Mouse (Mus musculus): ENCODE measurements around the gene Man1c1. TPM values are rescaled to one million over a fixed set of nuclear protein-coding genes. Genes with fewer than 3 reads are reported as not detected.

Man1c1 gene
- total RNA-seq, 2 experiments from 2014 or later: 20.9 to 22.3 TPM

DNA sequence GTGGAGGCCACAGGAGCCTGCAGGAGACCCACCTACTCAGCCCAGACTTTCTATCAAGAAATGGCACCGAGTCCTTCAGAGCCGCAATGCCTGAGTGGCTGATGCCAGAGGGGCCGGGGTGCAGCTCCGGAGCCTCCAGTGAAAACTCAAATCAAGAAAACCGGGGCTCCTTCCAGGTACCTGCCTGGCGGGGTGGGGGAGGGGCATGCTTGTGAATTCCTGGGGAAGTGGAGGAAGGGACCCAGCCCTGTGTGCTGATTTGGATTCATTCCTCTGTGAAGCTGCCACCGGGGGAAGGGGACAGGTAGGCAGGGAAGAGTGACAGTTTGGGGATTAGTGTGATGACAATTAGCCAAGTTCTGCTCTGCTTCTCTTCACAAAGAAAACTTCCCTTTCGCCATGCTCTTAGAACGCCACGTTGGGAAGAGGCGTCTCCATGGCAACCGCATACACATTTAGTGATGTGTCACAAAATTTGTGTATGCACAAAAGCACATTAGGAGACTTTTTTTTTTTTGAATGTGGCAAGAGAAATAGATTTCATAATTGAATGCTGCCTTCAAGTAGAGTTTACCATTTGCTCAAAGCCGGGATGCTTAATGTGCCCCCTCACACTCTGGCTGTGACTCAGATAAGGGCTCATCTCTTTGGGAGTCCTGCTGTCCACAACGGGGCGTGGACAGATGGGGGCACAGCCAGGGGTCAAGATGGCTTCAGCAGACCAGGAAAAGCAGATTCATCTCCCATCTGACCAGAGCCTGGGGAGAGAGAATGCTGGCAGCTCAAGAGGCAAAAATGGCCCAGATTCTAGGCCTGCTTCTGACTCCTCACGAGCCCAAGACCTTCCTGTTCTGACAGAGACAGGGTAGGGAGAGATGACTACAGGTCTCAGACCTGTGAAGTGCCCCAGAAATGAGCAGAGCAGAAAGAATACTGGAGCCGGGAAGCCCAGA is 26.3 kb downstream of the Man1c1 start:
- DNase-seq (ENCODE audit: extremely low spot score in 1 of 2, low spot score in 1 of 2): peak in 1 of 2 experiments; percentile 33

DNA sequence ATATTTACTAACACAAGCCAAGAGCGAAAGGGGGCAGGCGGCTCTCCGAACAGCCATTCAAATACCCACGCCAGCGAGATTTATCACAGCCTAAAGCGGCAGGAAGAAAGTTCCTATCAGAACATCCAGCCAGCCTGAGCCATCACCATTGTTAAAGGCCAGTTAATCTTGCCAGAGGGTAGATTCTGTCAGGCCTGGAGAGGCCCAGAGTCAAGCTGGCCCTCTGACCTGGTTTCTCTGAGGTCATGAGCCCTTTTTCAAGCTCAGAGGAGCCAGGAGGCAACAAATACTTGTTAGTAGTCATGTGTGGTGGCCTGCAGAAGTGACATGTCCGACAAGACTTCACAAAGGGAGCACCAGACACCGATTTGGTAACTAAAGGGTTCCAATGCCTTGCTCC is 28.3 kb downstream of the Man1c1 start:
- DNase-seq (ENCODE audit: extremely low spot score in 1 of 2, low spot score in 1 of 2): no peak

DNA sequence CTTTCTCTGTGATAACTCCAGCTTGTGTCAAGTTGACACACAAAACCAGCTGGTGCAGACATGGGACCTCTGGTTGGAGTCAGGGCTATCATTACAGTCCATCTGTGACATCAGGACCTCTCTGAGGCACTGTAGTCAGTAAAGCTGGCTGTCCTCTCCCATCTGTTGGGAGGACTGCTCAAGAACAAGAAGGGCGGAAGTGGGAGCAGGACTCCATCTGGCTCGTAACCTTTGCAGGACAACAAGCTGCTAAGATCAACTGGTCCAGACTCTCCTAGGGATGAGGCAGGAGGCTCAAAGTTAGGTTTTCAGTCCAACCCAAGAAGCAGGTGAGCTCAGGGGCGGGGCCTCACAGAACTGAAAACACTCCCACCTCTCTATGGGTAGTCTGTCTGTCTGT is 29.1 kb downstream of the Man1c1 start:
- DNase-seq (ENCODE audit: extremely low spot score in 1 of 2, low spot score in 1 of 2): no peak

DNA sequence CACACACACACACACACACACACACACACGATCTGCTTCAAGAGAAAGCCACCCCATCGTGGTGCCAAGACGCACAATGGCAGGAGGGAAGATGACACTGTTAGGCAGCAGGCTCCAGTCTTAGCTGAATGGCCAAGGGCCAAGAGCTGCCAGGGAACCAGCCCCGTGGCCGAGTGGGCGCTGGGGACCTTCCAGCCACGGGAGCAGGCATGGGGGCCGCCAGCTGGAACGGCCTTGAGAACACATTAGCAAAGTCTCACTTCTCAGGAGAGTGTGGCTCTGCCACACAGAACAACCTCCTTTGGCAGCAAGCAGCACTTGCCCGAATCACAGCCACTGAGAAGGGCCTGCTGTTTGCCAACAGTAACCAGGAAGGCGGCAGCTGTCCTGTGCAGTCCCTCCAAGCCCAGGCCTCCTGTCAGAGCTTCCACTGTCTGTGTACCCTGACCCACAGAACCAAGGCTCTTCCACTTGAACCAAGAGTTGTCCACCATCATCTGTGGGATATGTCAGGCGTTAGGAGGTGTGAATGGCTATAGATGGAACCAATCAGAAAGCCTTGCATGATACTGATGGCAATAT is 30.1 kb downstream of the Man1c1 start:
- DNase-seq (ENCODE audit: extremely low spot score in 1 of 2, low spot score in 1 of 2): no peak

DNA sequence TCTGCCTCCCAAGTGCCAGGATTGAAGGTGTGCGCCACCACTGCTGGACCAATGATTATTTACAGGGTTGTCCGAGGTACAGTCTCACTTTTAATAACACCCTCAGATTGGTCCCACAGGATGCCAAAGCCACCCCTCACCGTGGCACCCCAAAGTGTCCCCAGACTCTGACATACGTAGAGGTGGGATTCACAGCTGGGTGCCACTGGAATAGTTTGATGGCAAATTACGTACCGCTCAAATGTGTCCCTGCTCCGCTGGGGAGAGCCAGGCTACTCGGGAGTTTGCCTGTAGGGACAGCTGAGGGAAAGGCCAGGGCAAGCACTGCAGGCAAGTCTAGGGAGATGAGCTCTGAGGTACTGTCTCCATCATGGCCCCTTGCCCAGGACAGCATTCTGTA is 30.9 kb downstream of the Man1c1 start:
- DNase-seq (ENCODE audit: extremely low spot score in 1 of 2, low spot score in 1 of 2): no peak

DNA sequence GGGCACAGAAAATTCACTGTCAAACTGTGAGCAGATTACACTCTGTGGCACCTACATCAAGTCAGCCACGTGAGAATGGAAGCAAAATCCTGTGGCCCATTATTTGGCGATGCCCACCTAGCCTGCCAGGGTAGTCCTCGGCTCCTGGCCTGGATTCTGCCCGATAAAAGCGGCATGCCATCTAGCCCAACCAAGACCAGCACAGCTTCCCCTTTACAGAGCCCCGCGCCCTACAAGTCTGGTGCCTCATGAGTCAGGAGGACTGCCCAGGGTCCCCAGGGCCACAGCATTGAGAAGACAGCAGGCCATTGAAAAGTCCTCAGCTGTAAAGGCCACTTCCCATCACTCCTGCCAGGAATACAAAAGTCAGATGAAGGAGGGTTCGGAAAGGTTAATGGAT is 31.8 kb downstream of the Man1c1 start:
- DNase-seq (ENCODE audit: extremely low spot score in 1 of 2, low spot score in 1 of 2): no peak

DNA sequence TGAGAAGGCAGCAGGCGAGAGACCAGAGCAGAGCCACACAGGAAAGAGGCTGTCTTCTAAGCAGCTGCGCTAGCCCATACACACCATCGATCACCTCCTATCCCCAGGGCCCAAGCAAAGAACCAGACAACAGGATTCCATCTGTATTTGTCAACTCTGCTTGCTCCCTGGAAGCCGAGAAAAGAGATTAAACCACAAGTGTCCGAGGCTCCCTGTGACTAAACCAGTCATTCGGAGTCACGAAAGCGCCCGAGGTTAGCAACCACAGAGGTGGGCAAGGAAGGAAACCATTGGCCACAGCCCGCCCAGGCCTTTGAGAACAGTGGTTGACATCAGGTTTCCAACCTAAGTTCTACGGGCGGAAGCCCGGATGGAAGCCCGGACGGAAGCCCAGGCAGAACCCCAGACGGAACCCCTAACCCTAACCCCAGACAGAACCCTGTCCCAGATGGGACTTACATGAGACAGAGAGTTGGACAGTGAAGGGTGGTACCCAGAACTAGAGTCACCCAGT is 32.4 kb downstream of the Man1c1 start:
- DNase-seq (ENCODE audit: extremely low spot score in 1 of 2, low spot score in 1 of 2): no peak

DNA sequence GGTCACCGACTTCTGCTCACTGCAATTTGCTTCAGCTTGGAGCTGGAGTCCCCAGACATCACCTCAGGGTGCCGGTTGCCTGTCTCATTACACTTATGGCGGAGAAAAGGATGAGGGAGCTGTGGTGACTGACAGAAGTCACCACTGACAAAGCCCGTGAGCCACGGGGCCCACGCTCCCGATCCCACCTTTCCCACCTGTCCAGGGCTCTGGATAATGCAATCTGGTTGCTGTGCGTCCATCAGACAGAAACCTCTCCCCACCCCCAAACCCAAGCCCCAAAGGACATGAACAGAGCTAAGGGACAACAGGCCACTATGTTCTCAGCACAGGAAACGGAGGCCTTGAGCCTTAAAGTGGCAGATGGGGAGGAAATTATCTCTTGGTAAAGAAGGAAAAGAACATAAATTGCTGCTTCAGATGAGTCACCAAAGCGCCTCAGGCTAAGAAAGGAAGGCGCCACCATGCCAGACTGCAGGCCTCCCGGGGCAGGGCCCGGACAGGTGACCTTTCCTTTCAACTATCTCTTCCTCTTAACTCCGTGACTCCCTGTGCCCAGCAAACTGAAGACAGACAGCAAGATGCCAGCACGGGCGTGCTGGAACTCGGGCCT is 34.2 kb downstream of the Man1c1 start:
- no peak for DNase-seq (ENCODE audit: extremely low spot score in 1 of 2, low spot score in 1 of 2)

DNA sequence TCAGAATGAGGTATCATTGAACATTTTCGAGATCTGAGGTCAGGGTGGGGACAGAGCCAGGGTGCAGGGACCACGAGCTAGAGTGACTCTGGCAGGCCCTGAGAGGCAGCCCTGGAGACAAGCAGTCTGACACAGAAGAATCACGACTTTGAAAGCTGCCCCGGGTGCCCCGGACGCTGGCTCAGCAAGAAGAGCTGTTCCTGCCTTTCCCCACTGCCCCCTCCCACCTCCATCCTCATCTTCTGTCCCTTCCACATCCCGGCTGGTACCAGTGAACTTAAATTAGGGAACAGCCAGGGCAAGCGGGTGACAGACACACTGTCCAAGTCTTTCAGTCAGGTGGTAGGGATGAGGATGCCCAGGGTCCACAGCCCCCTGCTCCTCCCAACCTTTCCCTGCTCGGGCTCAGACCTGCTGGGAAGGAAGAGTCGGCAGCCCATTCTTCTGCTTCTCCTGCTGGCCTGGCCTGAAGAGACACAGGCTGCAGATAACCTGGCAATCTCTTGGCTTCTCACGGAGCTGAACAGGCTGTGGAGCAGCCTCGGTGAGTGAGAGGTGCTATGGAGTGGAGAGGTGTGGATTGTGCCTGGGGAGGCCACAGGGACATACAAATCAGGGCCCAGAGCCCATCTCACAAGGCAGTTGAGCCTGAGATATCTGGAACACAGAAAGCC is 35.6 kb downstream of the Man1c1 start:
- DNase-seq (ENCODE audit: extremely low spot score in 1 of 2, low spot score in 1 of 2): no peak

DNA sequence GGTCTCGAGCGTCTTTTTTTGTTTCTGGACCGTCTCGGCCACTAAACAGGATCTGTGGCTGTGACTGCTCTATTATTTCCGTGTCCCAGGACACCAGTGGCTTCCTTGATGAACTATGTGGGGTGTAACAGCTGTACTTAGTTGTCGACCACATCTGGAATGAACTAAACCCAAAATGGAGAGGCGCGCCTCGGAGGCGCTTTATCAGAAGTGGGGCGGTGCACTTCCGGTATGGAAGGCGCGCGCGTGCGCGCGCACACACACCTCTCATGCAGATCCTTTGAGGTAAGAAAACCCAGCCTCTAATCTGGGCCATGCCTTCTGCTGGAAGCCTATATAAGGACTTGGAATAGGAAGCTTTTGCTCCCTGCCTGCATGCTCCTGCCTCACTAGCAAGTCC is 37.7 kb downstream of the Man1c1 start:
- no peak for DNase-seq (ENCODE audit: extremely low spot score in 1 of 2, low spot score in 1 of 2)

DNA sequence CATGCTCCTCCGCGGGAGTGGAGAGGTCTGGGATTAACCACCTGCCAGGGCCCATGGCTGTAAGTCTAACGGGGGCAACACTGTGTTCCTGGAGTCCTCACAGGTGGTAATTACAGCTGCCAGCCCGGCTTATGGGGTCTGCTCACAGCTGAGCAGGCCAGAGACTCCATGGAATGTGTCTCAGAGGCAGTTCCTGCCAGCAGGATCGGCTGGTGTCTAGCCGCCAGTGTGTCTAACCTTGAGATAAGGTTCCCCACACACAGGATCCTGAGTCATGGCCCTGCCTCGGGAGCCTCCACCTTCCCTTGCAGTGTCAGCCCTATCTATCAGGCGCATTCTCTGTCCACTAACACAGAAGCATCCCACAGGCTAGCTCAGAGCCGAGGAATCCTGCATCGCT is 41.0 kb downstream of the Man1c1 start:
- no peak for DNase-seq (ENCODE audit: extremely low spot score in 1 of 2, low spot score in 1 of 2)

DNA sequence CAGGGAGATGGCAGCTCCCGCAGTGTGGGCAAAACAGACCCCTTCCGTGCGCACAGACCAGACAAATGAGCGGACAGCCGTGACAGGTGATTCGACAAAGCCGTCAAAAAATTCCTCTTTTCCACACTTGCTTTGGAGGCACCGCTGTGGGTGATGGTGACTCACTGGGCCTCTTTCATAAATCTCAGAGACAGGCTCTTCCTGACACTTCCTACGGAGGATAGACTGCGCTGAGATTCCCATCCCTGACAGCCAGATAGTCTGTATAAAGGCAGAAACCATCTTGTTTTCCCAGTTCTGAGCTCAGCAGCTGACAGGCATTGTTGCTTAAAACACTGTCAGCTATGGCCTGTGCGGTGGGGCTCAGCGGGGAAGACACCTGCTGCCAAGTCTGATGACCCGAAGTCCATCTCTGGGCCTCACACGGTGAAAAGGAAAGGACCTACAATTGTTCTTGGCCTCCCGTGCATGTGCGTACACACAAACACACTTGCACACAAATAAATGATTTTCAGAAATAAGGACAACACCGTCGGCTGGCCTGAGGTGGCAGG is 43.4 kb downstream of the Man1c1 start:
- DNase-seq (ENCODE audit: extremely low spot score in 1 of 2, low spot score in 1 of 2): no peak

DNA sequence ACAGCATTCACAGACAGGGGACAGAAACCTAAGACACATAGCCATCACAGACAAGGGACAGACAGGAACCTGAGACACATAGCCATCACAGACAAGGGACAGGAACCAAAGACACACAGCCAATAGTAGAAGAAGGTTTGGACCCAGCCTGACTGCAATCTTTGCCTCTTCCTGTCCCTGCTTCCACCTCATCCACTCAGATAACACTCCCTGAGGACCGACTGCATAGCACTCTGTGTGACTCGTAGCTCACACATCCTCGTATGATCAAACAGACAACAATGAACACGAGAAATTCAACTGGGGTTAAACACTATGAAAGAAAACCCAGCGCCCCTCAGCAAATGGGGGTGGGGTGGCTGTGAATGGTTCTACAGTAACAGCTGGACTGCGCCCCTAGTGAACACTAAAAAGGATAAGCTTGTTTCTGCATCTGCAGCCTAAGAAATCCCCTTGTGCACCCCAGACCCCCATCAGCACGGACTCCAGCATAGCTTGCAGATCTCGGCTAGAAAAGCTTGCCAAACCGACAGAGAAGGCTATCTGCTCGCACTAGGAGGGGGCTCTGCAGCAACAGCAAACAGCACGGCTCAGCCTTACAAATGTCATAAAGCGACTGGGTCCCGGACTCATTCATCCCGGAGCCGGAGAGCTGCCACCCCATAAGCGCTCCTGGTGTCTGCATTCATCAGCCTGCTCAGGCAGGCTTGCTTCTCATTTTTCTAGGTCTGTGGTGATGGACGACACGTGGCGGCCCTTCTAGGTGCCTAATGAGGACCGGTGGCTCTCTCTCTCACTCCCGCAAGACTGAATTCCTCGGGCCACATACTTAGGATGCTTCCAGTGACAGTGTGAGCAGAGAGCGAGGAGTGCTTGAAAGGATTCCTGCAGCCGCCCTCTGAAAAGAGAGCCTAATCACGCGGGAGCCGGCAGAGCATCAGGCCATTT is 44.5 kb downstream of the Man1c1 start:
- no peak for DNase-seq (ENCODE audit: extremely low spot score in 1 of 2, low spot score in 1 of 2)

DNA sequence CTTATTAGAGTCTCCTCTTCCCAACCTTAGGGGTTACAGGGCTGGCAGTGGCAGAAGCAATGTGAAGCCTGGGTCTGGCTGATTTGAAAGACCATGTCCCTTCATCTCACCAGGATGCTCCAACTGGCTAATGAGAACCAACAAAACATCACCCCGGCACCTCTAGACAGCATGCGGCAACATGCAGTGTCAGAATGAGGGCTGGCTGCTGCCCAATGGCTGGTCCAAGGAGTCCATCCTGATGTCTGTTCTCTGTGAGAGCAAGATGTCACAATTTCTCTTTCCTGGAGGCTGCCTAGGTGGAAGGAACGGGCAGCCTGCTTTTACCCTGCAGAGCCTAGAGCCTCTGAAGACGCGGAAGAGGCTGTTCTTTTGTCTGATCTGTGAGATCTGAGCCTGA is 46.6 kb downstream of the Man1c1 start:
- DNase-seq (ENCODE audit: extremely low spot score in 1 of 2, low spot score in 1 of 2): no peak

DNA sequence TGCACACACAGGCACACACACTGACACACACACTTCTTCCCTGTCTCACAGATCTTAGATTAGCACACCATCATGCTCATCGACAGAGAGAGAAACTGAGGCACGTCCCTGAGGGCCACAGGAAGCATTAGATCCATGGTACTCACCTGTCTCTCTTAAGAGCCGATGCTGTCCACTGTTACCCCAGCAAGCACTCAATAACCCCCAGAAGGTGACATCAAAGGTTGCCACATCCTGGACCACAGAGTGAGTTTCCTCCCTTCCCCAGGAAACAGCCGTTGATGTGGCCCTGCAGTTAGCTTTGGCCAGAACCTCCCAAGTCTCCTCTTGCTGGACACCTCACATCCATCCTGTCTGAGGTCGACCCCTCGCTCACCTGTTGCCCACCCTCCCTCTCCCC is 49.7 kb downstream of the Man1c1 start:
- DNase-seq (ENCODE audit: extremely low spot score in 1 of 2, low spot score in 1 of 2): no peak

DNA sequence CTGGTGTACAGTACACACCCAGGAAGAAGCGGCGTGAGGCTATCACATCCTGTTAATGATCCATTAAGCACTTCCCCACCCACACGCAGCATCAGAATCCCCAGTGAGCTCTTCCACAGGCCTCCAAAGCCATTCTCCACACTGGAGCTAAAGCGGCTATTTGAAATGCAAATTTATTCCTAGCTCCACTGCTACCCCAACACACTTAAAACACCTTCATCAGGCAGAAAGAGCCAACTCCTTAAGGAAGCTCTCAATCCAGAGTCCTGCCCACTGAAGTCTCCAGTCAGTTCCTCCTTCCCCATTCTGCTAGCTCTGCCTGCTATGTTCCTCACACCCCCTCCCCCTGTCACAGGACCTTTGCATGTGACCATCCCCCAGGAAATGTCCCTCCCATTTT is 51.4 kb downstream of the Man1c1 start:
- no peak for DNase-seq (ENCODE audit: extremely low spot score in 1 of 2, low spot score in 1 of 2)

DNA sequence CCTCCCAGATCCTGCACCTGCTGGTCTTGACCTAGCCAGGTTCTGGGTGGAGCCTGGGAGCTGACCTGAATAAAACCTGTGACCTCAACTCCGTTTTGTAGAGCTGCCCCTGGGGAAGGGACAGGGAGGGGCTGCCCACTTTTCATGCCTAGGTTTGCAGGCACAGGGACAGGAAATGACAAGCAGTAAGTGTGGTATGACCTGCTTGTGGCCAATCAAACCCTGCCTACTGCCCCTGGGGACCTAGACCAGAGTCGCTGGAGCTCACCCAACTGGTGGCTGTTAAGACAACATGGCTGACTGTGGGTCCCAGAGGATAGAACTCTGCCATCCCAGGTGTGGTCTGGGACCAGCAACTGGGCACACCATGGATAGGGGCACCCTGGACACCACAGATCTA is 51.9 kb downstream of the Man1c1 start:
- DNase-seq (ENCODE audit: extremely low spot score in 1 of 2, low spot score in 1 of 2): no peak

DNA sequence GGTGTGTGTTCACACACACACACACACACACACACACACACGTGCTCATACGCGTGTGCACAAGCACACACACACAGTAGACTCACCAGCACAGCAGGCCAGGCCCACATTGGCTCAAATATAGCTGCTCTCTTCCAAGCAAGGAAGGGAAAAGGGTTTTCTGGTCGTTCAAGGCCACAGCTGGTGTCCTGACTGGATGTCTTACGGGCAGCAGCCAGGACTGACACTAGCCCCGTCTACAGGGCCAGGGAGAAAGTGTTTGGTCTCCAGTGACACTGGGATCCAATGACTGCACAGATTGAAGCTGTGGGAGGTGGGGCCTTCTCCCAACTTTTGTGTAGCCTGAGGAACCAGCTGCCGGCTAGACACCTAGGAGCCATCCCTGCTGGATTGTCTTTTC is 52.7 kb downstream of the Man1c1 start:
- DNase-seq (ENCODE audit: extremely low spot score in 1 of 2, low spot score in 1 of 2): no peak

Measured in layer of hippocampus, postnatal 25 days (tissue).